Mouse (Mus musculus): ENCODE results near the gene Cgn. TPM values are rescaled to one million over a fixed set of nuclear protein-coding genes. Genes with fewer than 3 reads are reported as not detected.

Cgn gene
- polyA plus RNA-seq, 1 experiment, result 0.02 TPM

DNA sequence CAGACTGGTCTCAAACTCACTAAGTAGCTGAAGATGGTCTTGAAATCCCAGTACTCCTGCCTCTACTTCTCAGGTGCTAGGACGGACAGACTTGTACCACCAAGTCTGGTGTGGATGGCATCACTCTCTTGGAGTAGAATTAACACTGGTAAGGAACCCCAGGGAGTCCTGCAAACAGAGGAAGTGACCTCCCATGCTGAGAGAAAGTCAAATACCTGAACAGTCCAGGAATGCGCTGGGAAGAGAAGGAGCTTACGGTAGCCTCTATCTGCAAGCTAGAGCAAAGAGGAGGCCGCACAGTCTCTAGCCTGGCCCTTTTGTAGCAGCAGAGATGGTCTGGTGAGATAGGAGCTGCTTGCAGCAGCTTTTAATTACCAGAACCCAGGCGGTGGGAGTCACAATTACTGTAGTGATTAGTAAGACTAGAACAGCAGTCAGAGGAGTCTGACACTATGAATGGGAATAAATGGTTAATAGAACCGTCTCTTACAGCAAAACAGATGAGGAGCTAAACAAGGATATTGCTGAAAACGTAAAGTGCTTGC is 9.4 kb upstream of the Cgn start:
- Histone ChIP-seq H3K27me3 (ENCODE audit: control insufficient read depth) (no peaks in the 10 kb centered on the region), H3K4me3 (replicated peaks) (no peak overlapping the region), H3K36me3 (ENCODE audit: control insufficient read depth) (no peaks in the 10 kb centered on the region), H3K4me1 (ENCODE audit: control insufficient read depth) (peaks cover 21% of the 10 kb centered on the region), H3K9me3 (ENCODE audit: control insufficient read depth, low read length) (no peaks in the 10 kb centered on the region)
- TF ChIP-seq GATA1 (IDR thresholded peaks at IDR 0.05; ENCODE audit: low read length) (0 out of 2 replicates have a peak, but pooled peaks have one; percentile 10), TAL1 (IDR thresholded peaks at IDR 0.05; ENCODE audit: low read length) (no peak)

DNA sequence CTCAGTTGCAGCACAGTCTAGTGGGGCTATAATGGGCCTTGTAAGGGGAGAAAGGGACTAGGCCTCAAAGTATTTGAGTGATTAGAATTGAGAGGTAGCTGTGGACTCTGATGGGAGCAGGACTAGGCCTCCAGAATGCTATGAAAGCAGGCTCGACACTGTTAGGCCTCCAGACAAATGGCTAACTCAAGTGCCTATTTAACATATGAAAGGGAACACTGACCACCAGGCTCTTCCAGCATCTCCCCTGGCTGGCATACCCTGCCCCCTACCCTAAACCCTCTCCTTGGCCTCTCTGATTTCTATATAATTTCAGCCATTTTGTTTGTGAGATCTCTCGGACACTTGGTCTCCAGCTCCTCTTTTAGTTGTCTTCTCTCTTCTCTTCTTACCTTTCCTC is 8.1 kb upstream of the Cgn start:
- no peaks in the 10 kb centered on the region for H3K36me3 ChIP-seq (ENCODE audit: control insufficient read depth)
- H3K4me3 ChIP-seq (replicated peaks), result no peak overlapping the region
- TF ChIP-seq GATA1 (IDR thresholded peaks at IDR 0.05; ENCODE audit: low read length) (no peak), TAL1 (IDR thresholded peaks at IDR 0.05; ENCODE audit: low read length) (no peak)
- no peaks in the 10 kb centered on the region for H3K9me3 ChIP-seq (ENCODE audit: control insufficient read depth, low read length)
- no peaks in the 10 kb centered on the region for H3K27me3 ChIP-seq (ENCODE audit: control insufficient read depth)
- H3K4me1 ChIP-seq (ENCODE audit: control insufficient read depth), result peaks cover 21% of the 10 kb centered on the region

DNA sequence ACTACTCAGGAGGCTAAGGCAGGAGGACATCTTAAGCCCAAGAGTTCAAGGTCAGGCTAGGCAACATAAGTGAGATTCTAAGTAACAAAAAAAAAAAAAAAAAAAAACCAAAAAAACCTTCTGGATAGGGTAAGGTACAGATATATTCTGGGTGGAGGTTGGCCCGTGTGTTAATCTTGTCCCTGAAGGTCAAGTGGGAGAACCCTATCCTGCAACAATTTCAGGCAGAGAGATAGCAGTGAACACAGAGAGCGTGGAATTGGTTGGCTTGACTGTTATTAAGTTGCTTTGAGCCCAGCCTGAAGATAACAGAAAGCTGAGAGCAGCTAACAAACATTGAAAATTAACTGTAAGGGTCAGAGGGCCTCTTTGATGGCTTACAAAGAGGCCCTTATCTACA is 7.4 kb upstream of the Cgn start:
- H3K4me3 ChIP-seq (replicated peaks), result no peak overlapping the region
- TF ChIP-seq TAL1 (IDR thresholded peaks at IDR 0.05; ENCODE audit: low read length), result no peak
- no peak for TF ChIP-seq GATA1 (IDR thresholded peaks at IDR 0.05; ENCODE audit: low read length)
- H3K27me3 ChIP-seq (ENCODE audit: control insufficient read depth), result no peaks in the 10 kb centered on the region
- H3K36me3 ChIP-seq (ENCODE audit: control insufficient read depth), result no peaks in the 10 kb centered on the region
- H3K4me1 ChIP-seq (ENCODE audit: control insufficient read depth), result peaks cover 19% of the 10 kb centered on the region
- no peaks in the 10 kb centered on the region for H3K9me3 ChIP-seq (ENCODE audit: control insufficient read depth, low read length)

DNA sequence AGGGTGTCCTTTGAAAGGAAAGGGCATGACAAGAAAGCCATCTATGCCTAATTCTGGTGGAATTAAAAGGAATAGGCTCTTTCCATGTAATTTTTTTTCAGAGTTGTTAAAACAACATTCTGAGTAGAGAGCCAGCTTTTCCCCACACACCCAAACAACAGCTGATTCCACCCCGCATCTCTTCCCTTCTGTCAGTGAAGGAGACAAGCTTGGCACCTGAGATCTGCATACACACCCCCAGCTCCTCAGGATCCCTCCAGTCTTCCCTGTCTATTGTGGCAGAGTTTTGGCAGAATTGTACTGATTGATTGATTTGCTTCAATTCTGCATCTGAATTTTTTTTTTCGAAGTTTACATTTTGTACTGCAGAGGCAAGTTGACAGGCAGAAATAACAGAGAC is 6.0 kb upstream of the Cgn start:
- Histone ChIP-seq H3K27me3 (ENCODE audit: control insufficient read depth) (peaks cover 11% of the 10 kb centered on the region), H3K4me3 (replicated peaks) (no peak overlapping the region), H3K36me3 (ENCODE audit: control insufficient read depth) (no peaks in the 10 kb centered on the region), H3K9me3 (ENCODE audit: control insufficient read depth, low read length) (no peaks in the 10 kb centered on the region), H3K4me1 (ENCODE audit: control insufficient read depth) (peaks cover 19% of the 10 kb centered on the region)
- no peak for TF ChIP-seq TAL1 (IDR thresholded peaks at IDR 0.05; ENCODE audit: low read length)
- no peak for TF ChIP-seq GATA1 (IDR thresholded peaks at IDR 0.05; ENCODE audit: low read length)

DNA sequence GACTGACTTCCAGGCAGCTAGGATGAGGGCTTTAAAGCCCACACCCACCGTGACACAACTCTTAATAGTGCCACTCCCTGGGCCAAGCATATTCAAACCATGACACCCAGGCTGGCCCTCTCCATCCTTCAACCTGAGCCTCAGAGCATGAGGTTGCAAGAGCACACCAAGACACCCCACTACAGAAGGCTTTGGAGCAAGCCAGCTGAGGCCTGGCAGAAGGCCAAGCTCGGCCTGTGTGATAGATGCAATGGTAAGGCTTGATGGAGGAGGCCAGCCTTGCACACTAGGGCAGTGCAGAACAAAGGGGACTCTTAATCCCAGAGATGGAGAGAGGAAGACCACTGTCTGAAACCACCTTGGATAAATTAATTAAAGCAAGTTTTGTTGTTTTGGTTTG is 3.2 kb upstream of the Cgn start:
- peaks cover 28% of the 10 kb centered on the region for H3K4me1 ChIP-seq (ENCODE audit: control insufficient read depth)
- H3K27me3 ChIP-seq (ENCODE audit: control insufficient read depth), result peaks cover 37% of the 10 kb centered on the region
- TF ChIP-seq TAL1 (IDR thresholded peaks at IDR 0.05; ENCODE audit: low read length) (no peak), GATA1 (IDR thresholded peaks at IDR 0.05; ENCODE audit: low read length) (no peak)

DNA sequence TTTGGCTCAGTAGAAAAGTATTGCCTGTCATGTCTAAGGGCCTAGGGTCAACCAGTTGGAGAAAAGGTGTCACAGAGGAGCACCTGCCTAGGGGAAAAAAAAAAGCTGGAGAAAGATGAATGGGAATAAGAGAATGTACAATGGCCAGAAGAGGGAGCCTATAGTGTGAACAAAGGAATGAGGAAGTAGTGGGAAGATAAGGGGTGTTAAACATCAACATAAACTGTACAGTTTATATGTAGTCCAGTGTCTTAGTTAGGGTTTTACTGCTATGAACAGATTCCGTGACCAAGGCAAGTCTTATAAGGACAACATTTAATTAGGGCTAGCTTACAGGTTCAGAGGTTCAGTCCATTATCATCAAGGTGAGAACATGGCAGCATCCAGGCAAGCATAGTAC is 2.8 kb upstream of the Cgn start:
- H3K4me3 ChIP-seq (replicated peaks), result no peak overlapping the region
- H3K36me3 ChIP-seq (ENCODE audit: control insufficient read depth), result no peaks in the 10 kb centered on the region
- H3K4me1 ChIP-seq (ENCODE audit: control insufficient read depth), result peaks cover 24% of the 10 kb centered on the region
- H3K27me3 ChIP-seq (ENCODE audit: control insufficient read depth), result peaks cover 41% of the 10 kb centered on the region
- H3K9me3 ChIP-seq (ENCODE audit: control insufficient read depth, low read length), result no peaks in the 10 kb centered on the region
- TF ChIP-seq TAL1 (IDR thresholded peaks at IDR 0.05; ENCODE audit: low read length) (no peak), GATA1 (IDR thresholded peaks at IDR 0.05; ENCODE audit: low read length) (no peak)

More for the DNA sequence above, 3.2 kb upstream of the Cgn start:
- Histone ChIP-seq H3K36me3 (ENCODE audit: control insufficient read depth) (no peaks in the 10 kb centered on the region), H3K9me3 (ENCODE audit: control insufficient read depth, low read length) (no peaks in the 10 kb centered on the region), H3K4me3 (replicated peaks) (no peak overlapping the region)

DNA sequence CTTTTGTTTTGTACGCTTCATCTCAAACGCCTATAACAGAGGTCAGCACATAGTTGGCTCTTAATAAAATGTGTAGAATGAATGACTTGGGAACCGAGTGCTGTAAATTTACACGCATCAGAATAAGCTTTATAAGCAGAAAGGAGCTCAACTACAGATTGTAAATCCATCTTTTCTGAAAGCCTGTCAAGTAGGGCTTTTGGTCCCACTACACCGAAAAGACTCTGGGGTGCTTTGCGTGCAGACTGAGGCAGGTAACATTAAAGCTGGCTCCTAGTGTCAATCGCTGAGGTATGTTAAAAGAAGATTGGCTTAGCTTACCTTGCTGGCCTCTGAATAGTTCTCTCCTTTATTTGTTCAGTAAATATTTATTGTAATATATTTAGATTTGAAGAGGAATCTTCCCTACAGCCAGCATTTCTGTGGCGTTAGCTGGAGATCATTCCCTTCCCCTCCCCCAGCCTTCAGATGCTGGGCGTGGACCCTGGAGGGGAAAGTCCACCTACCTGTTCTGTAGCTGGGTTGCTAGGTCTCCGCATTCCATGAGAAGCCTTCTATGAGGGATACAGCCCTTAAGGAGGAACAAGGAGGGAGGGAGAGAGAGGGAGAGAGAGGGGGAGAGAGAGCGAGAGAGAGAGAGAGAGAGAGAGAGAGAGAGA is 959 bp upstream of the Cgn start:
- no peak overlapping the region for H3K4me3 ChIP-seq (replicated peaks)
- no peaks in the 10 kb centered on the region for H3K9me3 ChIP-seq (ENCODE audit: control insufficient read depth, low read length)
- TF ChIP-seq GATA1 (IDR thresholded peaks at IDR 0.05; ENCODE audit: low read length) (no peak), TAL1 (IDR thresholded peaks at IDR 0.05; ENCODE audit: low read length) (no peak)
- H3K4me1 ChIP-seq (ENCODE audit: control insufficient read depth), result peaks cover 10% of the 10 kb centered on the region
- H3K36me3 ChIP-seq (ENCODE audit: control insufficient read depth), result no peaks in the 10 kb centered on the region
- H3K27me3 ChIP-seq (ENCODE audit: control insufficient read depth), result peaks cover 41% of the 10 kb centered on the region

DNA sequence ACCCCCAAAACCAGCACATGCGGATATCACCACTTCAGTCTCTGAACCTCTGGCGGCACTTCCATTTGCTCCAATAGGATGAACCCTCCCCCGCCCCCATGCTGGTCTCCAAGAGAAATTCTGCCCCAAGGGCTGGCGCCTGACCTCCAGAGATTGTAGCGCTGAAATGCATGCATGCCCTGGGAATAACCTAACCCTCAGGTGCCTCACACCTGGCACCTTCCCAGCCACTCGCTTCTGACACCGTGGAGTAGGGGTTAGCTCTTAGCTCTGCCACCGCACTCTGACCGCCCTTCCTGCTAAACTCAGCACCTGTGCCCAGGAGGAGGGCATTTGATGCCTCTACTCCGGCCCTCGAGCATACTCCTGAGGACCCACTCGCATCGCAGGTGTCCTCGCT is 334 bp downstream of the Cgn start:
- no peaks in the 10 kb centered on the region for H3K36me3 ChIP-seq (ENCODE audit: control insufficient read depth)
- peaks cover 47% of the 10 kb centered on the region for H3K27me3 ChIP-seq (ENCODE audit: control insufficient read depth)
- H3K4me3 ChIP-seq (replicated peaks), result peak overlapping the region; percentile 57
- TF ChIP-seq GATA1 (IDR thresholded peaks at IDR 0.05; ENCODE audit: low read length) (no peak), TAL1 (IDR thresholded peaks at IDR 0.05; ENCODE audit: low read length) (no peak)
- peaks cover 10% of the 10 kb centered on the region for H3K4me1 ChIP-seq (ENCODE audit: control insufficient read depth)
- no peaks in the 10 kb centered on the region for H3K9me3 ChIP-seq (ENCODE audit: control insufficient read depth, low read length)

DNA sequence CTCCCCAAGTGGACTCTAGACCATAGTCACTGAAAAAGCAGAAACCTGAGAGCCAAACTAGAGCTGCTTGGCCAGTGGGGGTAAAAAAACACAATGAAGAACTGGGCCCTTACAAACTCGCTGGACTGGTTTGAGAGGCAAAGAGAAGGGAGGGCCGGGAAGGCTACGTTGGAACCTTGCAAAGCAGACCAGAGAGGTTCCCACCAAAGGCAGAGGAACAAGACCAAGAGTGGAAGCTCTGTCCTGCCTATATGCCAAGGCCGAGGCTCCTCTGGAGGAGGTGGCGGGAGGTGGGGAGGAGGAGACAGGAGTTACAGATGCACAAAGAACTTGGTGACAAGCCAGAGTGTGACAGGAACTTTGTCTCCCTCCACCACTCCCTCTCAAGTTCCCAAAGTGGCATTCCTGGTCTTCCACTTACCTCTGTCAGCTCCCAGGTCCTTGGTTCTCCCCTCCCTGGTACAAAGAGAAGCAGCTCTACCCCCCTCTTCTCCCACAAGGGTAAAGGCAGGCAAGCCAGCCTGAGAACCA is 2.1 kb downstream of the Cgn start:
- peaks cover 10% of the 10 kb centered on the region for H3K4me1 ChIP-seq (ENCODE audit: control insufficient read depth)
- no peak for TF ChIP-seq GATA1 (IDR thresholded peaks at IDR 0.05; ENCODE audit: low read length)
- no peak for TF ChIP-seq TAL1 (IDR thresholded peaks at IDR 0.05; ENCODE audit: low read length)
- H3K4me3 ChIP-seq (replicated peaks), result no peak overlapping the region
- no peaks in the 10 kb centered on the region; the same call in 1 of the 2 replicates for H3K36me3 ChIP-seq (ENCODE audit: control insufficient read depth)
- H3K9me3 ChIP-seq (ENCODE audit: control insufficient read depth, low read length), result no peaks in the 10 kb centered on the region
- H3K27me3 ChIP-seq (ENCODE audit: control insufficient read depth), result peaks cover 52% of the 10 kb centered on the region
